Mouse (Mus musculus) spleen, embryonic (tissue): ENCODE measurements around the gene Txndc17.

ENCODE experiments used
- CTCF ChIA-PET: fragments of 350-600 bp; sonication (Branson Sonifier 250); formaldehyde crosslinking; loops from one replicate; lab custom pipeline; 2022; lab: Charles Lee

Gene Txndc17

DNA sequence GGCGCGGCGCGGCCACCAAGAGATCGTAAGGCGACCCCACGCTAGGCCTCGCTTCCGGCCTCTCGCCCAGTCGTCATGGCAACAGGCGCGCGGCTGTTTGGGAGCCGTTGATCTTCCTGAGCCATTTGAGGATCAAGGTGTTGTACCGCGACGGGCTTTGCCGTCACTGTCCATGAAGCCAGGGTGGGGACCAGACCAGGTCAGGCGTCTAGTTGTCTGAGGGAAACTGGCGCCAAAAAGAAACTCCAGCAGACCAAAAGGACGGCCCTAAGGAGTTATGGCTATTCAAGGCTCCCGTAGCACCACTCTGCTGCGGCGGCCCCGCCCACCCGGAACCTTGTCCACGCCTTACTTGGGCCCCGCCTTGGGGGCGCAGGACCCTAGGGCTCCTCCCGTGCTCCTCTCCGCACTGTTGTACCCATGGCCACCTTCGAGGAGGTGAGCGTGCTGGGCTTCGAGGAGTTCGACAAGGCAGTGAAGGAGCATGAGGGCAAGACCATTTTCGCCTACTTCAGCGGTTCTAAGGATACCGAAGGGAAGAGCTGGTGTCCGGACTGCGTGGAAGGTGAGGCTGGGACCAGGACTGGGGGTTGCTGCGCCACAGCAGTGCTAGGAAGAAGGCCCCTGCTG, at the start of gene Txndc17, which contains the start of gene 4933427D14Rik:
Gene Txndc17, plus strand, starts transcription at position 344 of the 630 bp plus-strand sequence.
Gene 4933427D14Rik, minus strand, starts transcription at position 256 of the 630 bp plus-strand sequence.
- CTCF ChIA-PET, result no interaction called here

DNA sequence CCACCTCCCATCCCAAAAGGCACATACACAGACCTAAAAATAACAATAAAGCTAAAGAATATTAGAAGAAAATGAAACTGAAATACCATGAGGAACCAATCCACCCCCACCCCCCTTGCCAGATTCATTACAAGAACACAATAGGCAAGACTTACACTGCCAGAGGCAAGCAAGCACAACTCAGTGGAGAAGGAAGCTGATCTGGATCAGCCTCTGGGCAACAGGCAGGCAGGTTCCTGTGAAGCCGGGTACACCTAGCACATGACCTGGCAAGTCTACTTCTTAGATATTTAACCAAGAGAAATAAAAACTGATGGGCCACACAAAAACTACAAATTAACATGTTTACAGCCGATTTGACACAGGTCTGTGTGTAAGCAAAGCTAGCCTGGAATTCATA, 44.1 kb upstream of the Txndc17 start:
- CTCF ChIA-PET, result interaction anchor here (0.6 kb wide), 1 partner anchor 9 kb away, joined by 3 read pairs; no protein-coding TSS in a partner anchor

DNA sequence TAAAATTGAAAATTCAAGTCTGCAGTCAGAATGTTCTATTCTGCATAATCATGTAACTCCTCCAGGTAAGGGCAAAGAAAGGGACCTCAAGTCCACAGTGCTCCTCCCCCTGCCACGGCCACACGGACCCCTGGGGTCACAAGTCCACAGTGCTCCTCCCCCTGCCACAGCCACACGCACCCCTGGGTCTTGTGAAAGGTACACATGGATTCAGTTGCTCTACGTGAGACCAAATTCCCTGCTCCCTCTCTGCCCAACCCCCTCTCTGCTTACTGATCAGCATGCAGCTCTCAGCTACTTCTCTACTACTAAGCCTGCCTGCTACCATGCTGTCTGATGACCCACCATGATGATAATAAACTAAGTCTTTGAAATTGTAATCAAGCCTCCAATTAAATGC, 37.5 kb upstream of the Txndc17 start:
- CTCF ChIA-PET, result no interaction called here

DNA sequence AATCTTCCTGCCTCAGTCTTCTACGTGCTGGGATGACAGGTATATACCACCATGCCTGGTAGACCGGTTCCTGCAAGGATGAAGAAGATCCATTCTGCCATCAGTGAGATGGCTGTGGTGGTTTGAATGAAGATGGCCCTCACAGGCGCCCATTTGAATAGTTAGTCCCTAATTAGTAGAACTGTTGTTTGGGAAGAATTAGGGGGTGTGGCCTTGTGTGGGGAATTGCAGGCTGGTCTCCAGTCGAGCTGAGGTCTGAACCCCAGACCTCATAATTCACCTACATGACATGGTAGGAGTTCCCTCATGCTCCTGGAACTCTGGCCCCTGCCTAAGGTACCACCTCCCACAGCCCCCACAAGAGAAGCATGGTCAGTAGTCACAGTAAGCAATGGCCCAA, 35.4 kb upstream of the Txndc17 start:
- CTCF ChIA-PET, result interaction anchor here (0.6 kb wide), 1 partner anchor 9 kb away, joined by 3 read pairs; no protein-coding TSS in a partner anchor

DNA sequence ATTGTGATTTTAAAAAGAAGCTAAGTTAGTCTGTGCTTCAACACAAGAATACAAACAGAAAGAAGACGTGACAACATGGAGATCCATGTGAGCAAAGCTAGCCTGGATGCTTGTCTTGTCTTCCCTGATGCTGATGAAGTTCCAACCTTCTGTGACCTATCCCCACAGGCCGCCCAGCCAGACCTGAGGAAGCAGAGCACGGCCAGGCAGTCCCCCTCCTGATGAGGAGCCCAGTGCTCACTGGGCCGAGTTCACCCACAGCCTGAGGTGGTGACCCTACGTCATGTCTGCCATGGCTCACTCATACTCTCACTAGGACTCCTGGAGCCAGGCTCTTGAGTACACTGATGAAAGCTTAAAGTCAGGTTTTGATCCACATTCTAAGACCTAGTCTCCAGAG, 33.8 kb upstream of the Txndc17 start:
- CTCF ChIA-PET, result no interaction called here

DNA sequence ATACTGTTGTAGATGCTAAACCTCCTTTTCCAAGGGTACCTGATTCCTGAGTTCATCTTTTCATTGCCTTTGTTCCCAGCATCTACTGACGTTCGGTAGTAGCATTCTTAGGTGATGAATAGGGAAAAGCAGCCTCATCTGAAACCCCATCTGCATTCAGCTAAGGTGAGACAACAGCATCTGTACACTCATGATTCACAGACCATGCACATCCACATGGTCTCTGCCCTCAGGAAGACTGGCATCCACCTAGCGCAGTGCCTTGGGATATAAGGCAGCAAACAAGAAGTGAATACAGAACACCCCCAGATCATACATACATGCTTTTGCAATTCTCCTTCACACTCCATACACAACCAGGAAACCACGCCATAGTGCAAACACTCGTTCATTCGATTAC, 32.6 kb upstream of the Txndc17 start:
- CTCF ChIA-PET, result no interaction called here

DNA sequence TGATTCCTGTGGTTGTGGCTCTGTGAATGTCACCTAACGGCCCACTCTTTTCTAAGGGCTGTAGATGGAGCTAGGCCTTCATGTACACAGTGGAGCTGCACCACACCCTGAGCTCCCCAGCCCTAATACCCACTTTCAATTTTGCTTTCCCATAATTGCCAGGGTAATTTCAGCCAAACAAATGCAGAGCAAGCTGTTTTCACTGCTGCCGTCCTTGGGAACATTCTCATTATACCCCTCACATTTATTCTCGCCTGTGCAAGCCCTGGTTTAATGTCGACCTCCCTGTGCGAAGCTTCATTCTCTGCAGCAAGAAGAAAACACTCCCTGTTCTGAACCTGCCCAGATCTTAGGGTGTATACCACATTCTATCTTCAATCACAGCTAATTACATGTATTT, 31.4 kb upstream of the Txndc17 start:
- CTCF ChIA-PET, result no interaction called here

DNA sequence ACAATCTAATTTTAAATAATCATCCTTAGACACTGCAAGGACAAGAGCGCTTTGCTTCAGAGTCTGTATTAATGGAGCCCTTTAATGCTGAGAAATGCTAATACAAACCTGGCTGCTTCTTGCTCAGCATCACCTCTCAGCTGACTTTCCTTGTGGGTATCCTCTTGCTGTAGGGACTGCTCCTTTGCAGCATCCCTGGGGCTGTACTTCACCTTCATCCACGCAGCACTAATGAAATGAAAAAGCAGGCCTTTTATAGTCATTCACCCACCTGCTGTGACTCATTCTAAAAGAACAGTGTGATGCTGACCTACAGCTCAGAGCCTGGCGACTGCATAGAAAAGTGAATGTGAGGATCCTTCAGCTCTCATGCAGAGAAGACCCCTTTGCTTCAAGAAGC, 30.8 kb upstream of the Txndc17 start:
- CTCF ChIA-PET, result no interaction called here

DNA sequence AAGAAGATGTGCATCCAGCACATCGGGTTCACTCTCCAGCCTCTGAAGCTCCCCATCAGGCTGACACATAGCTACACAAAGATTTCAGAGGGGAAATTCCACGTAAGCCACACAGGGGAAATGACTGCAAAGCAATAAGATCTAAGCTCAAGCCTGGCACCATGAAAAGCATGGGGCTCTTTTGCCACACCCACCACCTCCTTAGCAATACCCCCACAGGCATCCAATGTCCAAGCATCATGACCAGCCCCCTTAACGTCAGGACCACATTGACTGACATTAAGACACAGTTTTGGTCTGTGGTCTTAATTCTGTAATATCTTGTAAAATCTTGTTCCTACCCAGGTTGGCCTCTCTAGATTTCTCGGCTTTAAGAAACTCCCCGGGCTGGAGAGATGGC, 26.8 kb upstream of the Txndc17 start:
- CTCF ChIA-PET, result interaction anchor here (0.8 kb wide), 1 partner anchor 1086 kb away, joined by 4 read pairs; no protein-coding TSS in a partner anchor

DNA sequence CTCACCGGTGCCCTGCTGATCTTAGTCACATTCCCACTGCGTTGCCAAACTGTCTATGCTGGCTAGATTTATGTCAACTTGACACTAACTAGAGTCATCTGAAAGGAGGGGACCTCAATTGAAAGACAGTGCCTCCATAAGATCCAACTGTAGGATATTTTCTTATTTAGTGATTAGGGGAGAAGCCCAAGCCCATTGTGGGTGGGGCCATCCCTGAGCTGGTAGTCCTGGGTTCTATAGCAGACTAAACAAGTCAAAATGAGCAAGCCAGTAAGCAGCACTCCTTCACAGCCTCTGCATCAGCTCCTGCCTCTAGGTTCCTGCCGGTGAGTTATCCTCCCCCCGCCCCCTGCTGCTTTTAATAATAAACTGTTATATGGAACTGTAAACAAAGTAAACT, 26.2 kb upstream of the Txndc17 start:
- CTCF ChIA-PET, result no interaction called here

DNA sequence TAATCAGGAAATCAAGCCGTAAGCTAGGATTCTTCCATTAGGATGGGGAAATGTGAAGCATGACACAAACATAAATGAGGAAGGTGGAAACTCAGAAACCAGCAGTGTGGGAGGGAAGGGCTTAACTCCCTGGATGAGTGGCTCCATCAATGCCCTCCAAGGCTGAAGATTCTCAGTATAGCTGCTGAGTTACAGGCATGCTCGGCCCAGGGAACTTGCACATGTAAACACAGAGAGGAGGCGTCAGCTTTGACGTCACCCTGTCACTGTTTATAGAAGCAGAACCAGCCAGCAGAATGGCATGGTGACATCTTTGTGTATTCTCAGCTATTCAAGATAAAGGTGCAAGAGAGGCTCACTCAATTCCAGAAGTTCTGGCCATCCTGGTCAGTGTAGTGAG, 23.1 kb upstream of the Txndc17 start:
- CTCF ChIA-PET, result no interaction called here

DNA sequence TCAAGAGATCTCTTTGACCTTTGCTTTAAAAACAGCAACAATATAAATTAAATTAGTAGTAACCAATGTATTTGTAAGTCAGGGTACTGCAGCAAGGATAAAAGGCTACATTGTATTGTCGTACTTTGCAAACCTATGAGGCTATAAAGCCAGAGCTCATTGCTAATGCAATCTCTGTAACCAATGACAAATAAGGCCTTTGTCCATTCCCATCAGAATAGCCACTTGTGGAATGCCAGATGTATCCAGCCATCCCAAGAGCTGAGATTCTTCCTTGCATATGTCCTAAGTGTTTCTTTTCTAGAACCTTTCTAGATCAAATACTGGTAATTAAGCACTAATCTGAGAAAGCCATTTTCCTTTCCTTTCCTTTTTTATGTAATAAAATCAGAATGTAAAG, 16.5 kb upstream of the Txndc17 start:
- CTCF ChIA-PET, result no interaction called here

DNA sequence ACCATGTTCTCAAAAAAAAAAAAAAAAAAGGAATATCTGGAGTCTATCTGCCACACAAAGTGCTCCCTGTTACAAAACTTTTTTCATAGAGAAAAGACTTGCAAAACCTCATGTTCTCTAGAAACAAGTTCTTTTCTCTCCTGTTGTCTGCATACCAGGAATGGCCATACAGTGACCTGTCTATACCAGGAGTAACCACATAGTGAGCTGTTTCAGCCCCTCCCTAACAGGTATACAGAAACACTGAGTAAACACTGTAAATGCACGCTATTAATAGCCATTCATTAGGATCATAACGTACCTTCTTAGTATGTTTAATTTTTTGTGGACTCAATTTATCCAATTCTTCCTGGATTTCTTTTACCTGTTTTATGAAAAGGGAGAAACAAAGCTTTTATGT, 13.1 kb upstream of the Txndc17 start:
- CTCF ChIA-PET, result interaction anchor here (0.7 kb wide), 1 partner anchor 194 kb away, joined by 7 read pairs; no protein-coding TSS in a partner anchor

DNA sequence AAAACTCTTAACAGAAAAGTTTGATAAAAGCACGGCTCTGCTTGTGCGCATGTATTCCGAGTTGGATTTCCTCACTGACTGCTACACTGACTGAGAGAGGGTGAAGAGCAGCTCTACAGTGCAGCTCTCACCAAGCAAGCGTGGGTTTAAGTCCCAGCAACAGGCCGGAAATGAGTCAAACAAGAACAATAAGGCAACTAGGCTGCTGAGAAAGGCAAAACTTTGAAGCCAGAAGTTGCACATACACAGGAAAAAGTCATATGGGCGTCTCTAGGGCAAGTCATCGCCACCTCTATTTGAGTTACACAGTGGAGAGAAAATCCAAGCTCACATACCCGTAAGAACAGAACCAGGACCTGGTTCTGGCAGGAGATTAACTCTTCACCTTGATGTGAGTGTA, 10.8 kb upstream of the Txndc17 start:
- CTCF ChIA-PET, result no interaction called here

DNA sequence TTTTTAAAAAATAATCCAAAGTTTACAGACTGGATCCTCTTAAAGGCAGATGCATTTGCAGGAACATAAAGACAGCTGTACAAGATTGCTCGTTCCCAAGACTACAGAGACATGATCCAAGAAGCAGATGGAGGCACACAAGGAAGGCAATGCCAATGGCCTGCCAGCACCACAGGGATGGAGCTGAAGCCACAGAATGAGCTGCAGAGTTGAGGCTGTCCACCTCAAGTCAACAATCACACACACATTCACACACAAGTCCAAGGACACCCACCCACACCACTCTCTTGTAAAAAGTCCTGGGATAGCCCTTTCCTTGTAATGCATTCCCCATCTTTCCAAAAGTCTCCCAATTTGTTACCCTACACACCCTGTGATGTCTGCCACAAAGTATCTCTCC, 3.9 kb upstream of the Txndc17 start:
- CTCF ChIA-PET, result interaction anchor here (1.0 kb wide), 1 partner anchor 8 kb away, joined by 3 read pairs; no protein-coding TSS in a partner anchor

DNA sequence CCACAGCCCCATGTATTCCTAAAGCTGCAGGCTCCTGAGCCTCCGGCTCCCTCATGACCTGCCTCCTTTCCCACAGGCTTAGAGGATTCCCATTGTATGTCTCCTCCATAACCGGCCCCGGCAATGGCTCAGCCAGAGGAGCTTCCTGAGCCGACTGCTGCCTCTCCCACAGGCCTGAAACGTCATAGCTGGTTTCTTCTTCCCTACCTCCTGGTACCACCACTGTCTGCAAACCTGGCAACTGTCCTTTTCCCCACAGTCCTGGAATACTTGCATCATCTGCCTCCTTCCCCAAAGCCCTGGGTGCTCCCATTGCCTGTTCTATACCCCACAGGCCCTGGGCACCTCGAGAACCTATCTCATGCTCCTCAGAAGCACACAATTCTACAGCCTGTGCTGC, 2.1 kb upstream of the Txndc17 start:
- CTCF ChIA-PET, result no interaction called here

DNA sequence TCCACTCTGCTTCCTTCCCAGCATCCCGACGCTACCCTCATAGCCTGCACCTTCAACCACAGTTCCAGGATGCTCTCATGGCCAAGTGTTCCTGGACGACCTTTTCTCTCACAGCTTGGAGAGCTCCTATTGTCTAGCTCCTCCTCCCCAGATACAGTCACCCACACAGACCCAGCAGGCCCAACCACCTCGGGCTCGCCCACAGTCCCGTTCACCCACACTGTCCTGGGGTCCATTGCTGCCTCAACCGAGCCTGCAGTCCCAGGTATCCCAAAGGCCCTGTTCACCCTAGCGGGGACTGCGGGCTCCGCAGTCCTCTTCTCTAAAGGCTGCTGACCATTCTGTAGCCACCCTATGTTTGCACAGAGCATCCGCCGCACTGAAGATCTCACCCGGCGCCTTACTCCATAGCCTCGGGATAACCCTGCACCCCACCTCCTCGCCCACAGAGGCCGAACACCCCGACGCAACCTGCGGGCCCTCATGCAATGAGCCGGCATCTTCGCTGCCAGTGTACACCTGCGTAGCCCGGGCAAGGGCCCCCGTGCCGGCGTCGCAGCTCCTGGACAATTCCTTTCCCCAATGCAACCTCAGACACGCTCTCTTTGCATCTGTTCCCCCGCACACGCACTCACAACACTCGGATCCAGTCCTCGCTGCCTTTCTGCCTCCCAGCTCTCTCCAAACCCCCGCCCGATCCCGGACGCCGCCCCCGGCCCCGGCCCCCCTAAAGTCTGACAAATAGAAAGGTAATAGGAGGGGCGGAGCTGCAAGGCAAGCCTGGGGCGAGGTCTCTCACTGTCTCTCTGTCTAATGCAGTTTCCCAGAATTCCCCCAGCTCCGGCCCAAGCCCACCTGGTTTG, 775 bp upstream of the Txndc17 start, which contains the start of gene Gm43951:
Gene Gm43951, minus strand, starts transcription at position 500 of the 863 bp plus-strand sequence.
- CTCF ChIA-PET, result no interaction called here

DNA sequence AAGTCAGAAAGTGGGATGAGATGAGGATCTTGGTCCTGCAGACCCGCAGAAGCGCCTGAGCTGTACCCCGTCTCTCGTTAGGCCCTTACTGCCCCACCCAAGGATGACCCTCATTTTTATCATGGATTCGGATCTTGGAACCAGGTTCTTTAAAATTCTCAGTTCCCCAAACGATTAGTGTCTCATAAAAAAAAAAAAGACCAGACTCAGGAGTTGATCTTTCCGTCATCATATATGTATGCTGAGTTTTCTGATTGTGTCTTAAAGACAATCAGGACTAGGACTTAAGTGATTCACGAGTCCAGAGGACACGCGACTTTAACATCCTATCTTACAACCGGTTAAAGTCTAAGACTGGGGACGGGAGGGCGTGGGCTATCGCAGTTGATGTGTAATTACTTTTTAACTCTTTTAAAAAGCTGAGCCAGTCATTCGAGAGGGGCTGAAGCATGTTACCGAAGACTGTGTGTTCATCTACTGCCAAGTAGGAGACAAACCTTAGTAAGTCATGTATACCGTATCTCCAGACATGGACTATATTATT, 559 bp downstream of the Txndc17 start:
- CTCF ChIA-PET, result no interaction called here

DNA sequence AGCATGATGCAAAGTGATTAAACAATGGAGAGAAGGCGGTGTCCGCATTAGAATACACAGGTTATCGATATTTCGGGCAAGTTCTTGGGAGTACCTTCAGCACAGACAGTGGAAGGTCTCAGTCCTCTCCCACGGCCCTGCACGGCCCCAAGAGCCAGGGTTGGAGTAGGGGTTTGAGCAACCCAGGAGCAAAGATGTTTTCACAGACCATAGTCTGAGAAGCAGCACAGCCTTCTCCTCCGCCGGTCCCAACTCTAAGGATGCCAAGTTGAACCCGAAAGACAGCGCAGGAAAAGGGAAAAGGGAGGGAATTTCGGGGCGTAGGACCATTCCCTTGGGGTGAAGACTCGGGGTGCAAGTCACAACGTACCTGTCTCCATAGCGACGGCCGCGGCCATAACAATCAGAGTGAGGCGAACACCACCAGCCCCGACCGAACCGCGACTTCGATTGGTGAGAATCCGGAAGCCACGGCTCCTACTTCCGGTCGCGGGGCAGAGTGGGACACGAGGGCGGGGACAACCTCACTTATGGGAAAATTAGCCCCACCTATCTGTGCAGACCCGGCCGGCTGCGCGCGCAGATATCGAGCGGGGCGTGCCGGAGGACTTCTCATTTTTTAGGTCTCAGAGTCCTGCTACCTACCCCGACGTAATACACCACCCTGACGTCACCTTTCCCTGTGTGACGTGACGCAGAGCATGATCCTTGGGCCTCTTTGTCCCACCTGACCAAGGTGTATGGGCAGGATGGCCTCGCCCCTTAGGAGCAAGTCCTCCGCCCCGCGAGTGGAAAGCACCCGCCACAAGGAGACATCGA, 7.5 kb downstream of the Txndc17 start:
- CTCF ChIA-PET, result no interaction called here

DNA sequence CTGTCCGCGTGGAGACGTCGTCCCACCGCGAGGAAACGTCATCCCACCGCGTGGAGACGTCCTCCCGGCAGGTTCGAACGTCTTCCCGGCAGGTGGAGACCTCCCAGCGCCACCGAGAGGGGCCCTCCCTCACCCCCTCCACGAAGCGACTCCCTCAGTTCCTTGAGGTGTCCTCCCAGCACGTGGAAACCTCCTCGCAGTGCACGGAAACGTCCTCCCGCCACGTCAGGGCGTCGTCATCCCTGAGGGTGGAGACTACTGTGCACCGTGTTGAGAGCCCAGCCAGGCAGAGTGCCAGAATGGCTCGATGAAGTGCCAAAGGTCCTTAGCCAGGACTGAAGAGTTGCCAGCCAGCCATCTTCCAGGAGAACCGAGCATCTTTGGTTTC, 8.1 kb downstream of the Txndc17 start, which contains the start of gene Med31:
Gene Med31, minus strand, starts transcription at position 183 of the 388 bp plus-strand sequence.
- CTCF ChIA-PET, result no interaction called here

DNA sequence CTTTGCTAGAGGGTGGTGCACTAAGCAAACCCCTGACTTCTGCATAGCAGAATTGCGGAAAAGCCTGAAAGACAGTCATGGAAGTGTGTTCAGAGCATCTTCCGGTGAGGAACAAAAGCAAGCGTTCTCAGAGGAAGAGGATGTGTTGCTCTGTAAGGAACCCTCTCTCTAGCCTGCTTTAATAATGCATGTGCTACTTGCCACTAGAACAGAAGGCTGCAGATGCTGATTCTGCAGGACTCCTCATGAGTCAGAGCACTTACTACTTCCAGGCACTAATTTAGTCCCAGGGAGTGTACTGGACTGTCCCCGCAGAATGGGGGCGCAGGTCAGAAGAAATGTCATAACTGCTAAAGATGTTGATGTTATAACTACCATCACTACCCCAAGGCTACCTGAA, 9.8 kb downstream of the Txndc17 start:
- CTCF ChIA-PET, result no interaction called here
